Mouse (Mus musculus) erythroblast, embryonic 14.5 days (primary cell): ENCODE results near the gene Galnt18. TPM values are rescaled to one million over a fixed set of nuclear protein-coding genes. Genes with fewer than 3 reads are reported as not detected.

Experiments used
- H3K27me3 ChIP-seq: 2 replicates; pipeline ENCODE4 v1.6.1; 2012; ENCODE audit warnings: inconsistent platforms; ENCODE audit not compliant: control insufficient read depth
- H3K36me3 ChIP-seq: 2 replicates; pipeline ENCODE4 v1.6.1; 2012; ENCODE audit warnings: mild to moderate bottlenecking, inconsistent platforms; ENCODE audit not compliant: control insufficient read depth
- H3K4me1 ChIP-seq: 2 replicates; pipeline ENCODE4 v1.6.1; 2012; ENCODE audit warnings: inconsistent platforms; ENCODE audit not compliant: control insufficient read depth
- H3K4me3 ChIP-seq: replicated peaks from 2 replicates; pipeline ENCODE3; 2012; ENCODE audit warnings: moderate library complexity, mild to moderate bottlenecking, inconsistent platforms
- H3K9me3 ChIP-seq: 2 replicates; pipeline ENCODE4 v1.6.1; 2012; ENCODE audit warnings: low read length, inconsistent platforms, mixed read lengths; ENCODE audit not compliant: control insufficient read depth
- GATA1 ChIP-seq: IDR thresholded peaks from 2 replicates; pipeline ENCODE4 v1.6.1; 2012; ENCODE audit warnings: low read length, inconsistent platforms, mixed read lengths
- TAL1 ChIP-seq: IDR thresholded peaks from 3 replicates; pipeline ENCODE4 v1.6.1; 2012; ENCODE audit warnings: low read length, inconsistent platforms, mixed read lengths
- polyA plus RNA-seq: library from polyadenylated mRNA; stranded (reverse); fragments of >175 nt; gene quantifications from 2 replicates; pipeline ENCODE4 v1.2.3, GENCODE M21; 2012

Galnt18 gene
- polyA plus RNA-seq, 1 experiment: not detected

GRCm38 (mm10) chr7:111455541-111455940 lies 324.2 kb downstream of the Galnt18 start:
- no peaks in the 10 kb centered on the region for H3K36me3 ChIP-seq
- no peak for TF ChIP-seq TAL1
- TF ChIP-seq GATA1: no peak
- H3K9me3 ChIP-seq: no peaks in the 10 kb centered on the region
- no peaks in the 10 kb centered on the region for H3K27me3 ChIP-seq
- no peaks in the 10 kb centered on the region for H3K4me1 ChIP-seq
- H3K4me3 ChIP-seq: no peak overlapping the region

GRCm38 (mm10) chr7:111452000-111452399 lies 327.8 kb downstream of the Galnt18 start:
- TF ChIP-seq TAL1: no peak
- no peak for TF ChIP-seq GATA1
- H3K9me3 ChIP-seq: no peaks in the 10 kb centered on the region
- no peak overlapping the region for H3K4me3 ChIP-seq
- H3K27me3 ChIP-seq: no peaks in the 10 kb centered on the region
- no peaks in the 10 kb centered on the region for H3K4me1 ChIP-seq
- no peaks in the 10 kb centered on the region for H3K36me3 ChIP-seq

GRCm38 (mm10) chr7:111450286-111451095 lies 329.3 kb downstream of the Galnt18 start:
- Histone ChIP-seq H3K4me3 (no peak overlapping the region), H3K4me1 (no peaks in the 10 kb centered on the region), H3K36me3 (no peaks in the 10 kb centered on the region), H3K9me3 (no peaks in the 10 kb centered on the region), H3K27me3 (no peaks in the 10 kb centered on the region)
- TF ChIP-seq GATA1 (no peak), TAL1 (no peak)

GRCm38 (mm10) chr7:111433173-111433572 lies 346.6 kb downstream of the Galnt18 start:
- Histone ChIP-seq H3K9me3 (no peaks in the 10 kb centered on the region), H3K4me1 (no peaks in the 10 kb centered on the region), H3K36me3 (no peaks in the 10 kb centered on the region), H3K4me3 (no peak overlapping the region), H3K27me3 (no peaks in the 10 kb centered on the region)
- no peak for TF ChIP-seq TAL1
- TF ChIP-seq GATA1: no peak

- H3K4me3 ChIP-seq: no peak overlapping the region
- H3K4me1 ChIP-seq: no peaks in the 10 kb centered on the region
- no peaks in the 10 kb centered on the region for H3K9me3 ChIP-seq
- TF ChIP-seq GATA1 (no peak), TAL1 (no peak)
- no peaks in the 10 kb centered on the region for H3K36me3 ChIP-seq
- H3K27me3 ChIP-seq: no peaks in the 10 kb centered on the region
Observed at GRCm38 (mm10) chr7:111427392-111427791, 352.4 kb downstream of the Galnt18 start.

Other genes with a start within 250 kb of the Galnt18 start
- gene Usp47, start 243.5 kb upstream of the Galnt18 start, polyA plus RNA-seq: 0.14 and 0.23 TPM in 2 replicates